Mouse (Mus musculus): ENCODE data around the gene C1qa.

DNA sequence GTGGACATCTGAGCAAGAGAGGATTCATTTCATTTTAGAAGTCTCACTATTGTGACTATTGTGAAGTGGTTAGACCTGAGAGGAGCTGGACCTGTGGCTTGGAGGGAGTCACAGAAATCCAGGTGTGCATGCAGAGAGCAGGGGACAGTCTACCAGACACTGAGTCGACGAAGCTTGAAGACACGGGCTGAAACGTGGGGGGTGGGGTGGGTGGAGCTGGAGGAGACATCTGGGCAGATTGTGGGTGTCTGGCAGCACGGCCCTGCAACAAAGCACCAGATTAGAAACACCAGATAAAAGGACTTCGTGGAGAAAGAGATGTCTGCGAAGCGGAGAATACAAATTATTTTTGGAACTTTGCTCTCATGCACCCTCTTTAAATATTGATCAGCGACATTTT, 35.1 kb downstream of the C1qa start:
- no peak for TF ChIP-seq POLR2AphosphoS2 (IDR thresholded peaks at IDR 0.05; ENCODE audit: insufficient read length, low read depth)
- TF ChIP-seq TCF12 (IDR thresholded peaks at IDR 0.05; ENCODE audit: insufficient read depth, poor library complexity, severe bottlenecking), result no peak
- no peak for TF ChIP-seq POLR2A (IDR thresholded peaks at IDR 0.05; ENCODE audit: insufficient read length, low read depth)
- TF ChIP-seq CEBPB (IDR thresholded peaks at IDR 0.05; ENCODE audit: insufficient read depth, poor library complexity, severe bottlenecking), result no peak
- no peak for TF ChIP-seq MAX (IDR thresholded peaks at IDR 0.05; ENCODE audit: low read depth)
- TF ChIP-seq USF1 (IDR thresholded peaks at IDR 0.05; ENCODE audit: low read depth), result no peak
- TF ChIP-seq E2F4 (IDR thresholded peaks at IDR 0.05; ENCODE audit: insufficient read depth), result no peak
- no peak for TF ChIP-seq MYOD1 (IDR thresholded peaks at IDR 0.05; ENCODE audit: control insufficient read depth in 1 of 3, insufficient read length in 2 of 3, low read depth in 2 of 3)
- TF ChIP-seq REST (IDR thresholded peaks at IDR 0.05; ENCODE audit: insufficient read depth, insufficient read length), result no peak
- no peak for TF ChIP-seq SRF (IDR thresholded peaks at IDR 0.05; ENCODE audit: control insufficient read depth, insufficient read length, low read depth)

All from myocyte (in vitro differentiated cells).